Mouse (Mus musculus) adrenal gland, postnatal 25 days (tissue): ENCODE data around the gene Olfr403. TPM values are rescaled to one million over a fixed set of nuclear protein-coding genes. Genes with fewer than 3 reads are reported as not detected.
A peak's percentile ranks its signal among the peaks of the same experiment; 100 is the strongest.
"Not testable (repeated sequence)": the region's sequence is repeated elsewhere in the genome, so short reads cannot be mapped to it uniquely, and the experiment has no call there.

Experiments used
- DNase-seq: peaks from one replicate; pipeline ENCODE4 v3.0.0; 2021; ENCODE audit warnings: mixed read lengths
- long read RNA-seq: library from polyadenylated mRNA; stranded (forward); transcript quantifications from one replicate; pipeline ENCODE4 v2.0.0, GENCODE M21; 2021
- total RNA-seq: library from RNA; stranded (reverse); gene quantifications from 2 replicates; pipeline ENCODE4 v1.2.3, GENCODE M21; 2021

Olfr403 gene
- not detected in 2 replicates for total RNA-seq
- long read RNA-seq = 0 reads

GRCm38 (mm10) chr11:74185949-74186348 lies at the start of gene Olfr403:
TSS of gene Olfr403 (plus strand) at chr11:74186249.
- no peak for DNase-seq

GRCm38 (mm10) chr11:74140001-74140400 lies 46.0 kb upstream of the Olfr403 start:
- DNase-seq = not testable (repeated sequence)

- DNase-seq = no peak
Measured at GRCm38 (mm10) chr11:74145866-74146265, 40.2 kb upstream of the Olfr403 start.

GRCm38 (mm10) chr11:74153229-74153628 lies 32.8 kb upstream of the Olfr403 start, which contains the start of gene Olfr402:
TSS of gene Olfr402 (plus strand) at chr11:74153529.
- no peak for DNase-seq

- no peak for DNase-seq
Measured at GRCm38 (mm10) chr11:74168771-74169170, 17.3 kb upstream of the Olfr403 start.

- no peak for DNase-seq
Measured at GRCm38 (mm10) chr11:74183168-74183567, 2.9 kb upstream of the Olfr403 start.

- no peak for DNase-seq
Measured at GRCm38 (mm10) chr11:74183745-74184144, 2.3 kb upstream of the Olfr403 start.

DNA sequence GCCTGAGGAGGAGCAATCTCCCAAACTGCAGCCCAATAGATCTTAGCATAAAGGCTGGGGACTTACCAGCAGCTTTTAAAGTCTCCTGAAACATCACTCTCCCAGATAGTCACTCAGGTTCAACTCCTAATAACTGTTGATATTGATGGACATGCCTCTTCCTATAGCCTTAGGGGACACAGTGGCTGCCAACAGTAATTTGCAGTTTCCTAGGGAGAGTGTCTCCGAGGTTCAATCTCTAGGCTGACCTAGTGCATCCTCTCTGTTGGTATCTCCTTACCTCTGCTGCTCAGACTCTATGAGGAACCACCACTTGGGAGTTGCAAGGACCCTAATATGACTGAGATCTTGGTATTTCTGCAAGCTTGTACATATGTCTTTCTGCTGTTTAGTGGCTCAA lies 25.2 kb downstream of the Olfr403 start, which contains the start of gene Olfr43:
Gene Olfr43, minus strand, starts transcription at position 101 of the 400 bp plus-strand sequence.
- no peak for DNase-seq

- peak; percentile 7 for DNase-seq
Measured at GRCm38 (mm10) chr11:74241201-74241600, 55.2 kb downstream of the Olfr403 start.

Other genes starting within 250 kb of the Olfr403 start
- gene Olfr23, start 249.6 kb upstream of the Olfr403 start, total RNA-seq = not detected in 2 replicates
- not detected in 2 replicates for gene Olfr397, start 225.4 kb upstream of the Olfr403 start, total RNA-seq
- gene Olfr398, start 195.8 kb upstream of the Olfr403 start, total RNA-seq = not detected in 2 replicates
- not detected in 2 replicates for gene Olfr139, start 129.7 kb upstream of the Olfr403 start, total RNA-seq
- not detected in 2 replicates for gene Olfr399, start 129.6 kb upstream of the Olfr403 start, total RNA-seq
- gene Zfp616, start 116.3 kb upstream of the Olfr403 start, total RNA-seq = not detected in 2 replicates
- gene Olfr401, start 72.5 kb upstream of the Olfr403 start, total RNA-seq = not detected in 2 replicates
- not detected in 2 replicates for gene Olfr402, start 32.7 kb upstream of the Olfr403 start, total RNA-seq
- gene Olfr43, start 25.1 kb downstream of the Olfr403 start, total RNA-seq = not detected in 2 replicates
- gene Olfr406, start 73.6 kb downstream of the Olfr403 start, total RNA-seq = not detected in 2 replicates
- gene Olfr59, start 97.5 kb downstream of the Olfr403 start, total RNA-seq = not detected in 2 replicates
- not detected in 2 replicates for gene Olfr410, start 151.8 kb downstream of the Olfr403 start, total RNA-seq
- not detected in 2 replicates for gene Olfr411, start 166.4 kb downstream of the Olfr403 start, total RNA-seq
- gene Olfr412, start 175.8 kb downstream of the Olfr403 start, total RNA-seq = not detected in 2 replicates